Mouse (Mus musculus): ENCODE data around the gene Rab35. TPM values are rescaled to one million over a fixed set of nuclear protein-coding genes. Genes with fewer than 3 reads are reported as not detected.

Rab35 gene
- total RNA-seq, 2 experiments from 2014 or later: 87.5 to 96.9 TPM

DNA sequence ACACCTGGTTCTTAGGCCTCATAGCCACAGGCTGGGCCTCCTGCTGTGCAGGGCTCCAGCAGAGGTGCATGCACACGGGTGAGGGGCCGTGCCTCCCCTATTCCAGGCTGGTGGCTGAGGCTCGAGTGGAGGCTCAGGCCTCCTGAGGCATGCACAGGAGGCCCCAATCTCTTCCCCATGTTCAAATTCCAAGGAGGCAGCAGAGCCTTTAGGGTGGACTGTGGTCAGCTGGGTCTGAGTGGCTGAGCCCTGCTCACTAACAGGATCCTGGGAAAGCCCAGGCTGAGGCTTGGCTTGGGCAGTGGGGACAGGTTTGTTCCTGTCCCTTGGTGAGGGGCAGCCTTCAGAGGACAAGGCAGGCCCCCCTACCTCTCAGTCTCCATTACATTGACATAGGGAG lies 17.2 kb downstream of the Rab35 start:
- no peak for DNase-seq (ENCODE audit: extremely low spot score in 1 of 2, low spot score in 1 of 2)

DNA sequence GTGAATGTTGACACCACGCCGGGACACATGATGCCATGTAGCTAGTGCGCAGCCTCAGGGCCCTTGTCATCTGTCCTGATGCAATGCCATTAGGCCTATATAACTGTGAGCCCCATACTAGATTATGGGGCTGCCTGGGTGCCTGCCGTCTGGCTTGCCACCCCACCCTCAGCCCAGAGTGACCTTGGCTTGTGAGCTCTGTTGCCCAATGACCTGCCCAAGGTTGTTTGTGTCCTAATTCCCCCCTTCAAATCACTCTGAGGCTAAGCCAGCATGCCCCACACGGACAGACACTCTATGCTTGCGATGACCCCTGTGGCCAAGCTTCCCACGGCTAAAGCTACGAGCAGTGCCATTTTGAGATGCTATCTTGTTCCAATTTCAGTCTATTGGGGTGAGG lies 18.0 kb downstream of the Rab35 start:
- no peak for DNase-seq (ENCODE audit: extremely low spot score in 1 of 2, low spot score in 1 of 2)

DNA sequence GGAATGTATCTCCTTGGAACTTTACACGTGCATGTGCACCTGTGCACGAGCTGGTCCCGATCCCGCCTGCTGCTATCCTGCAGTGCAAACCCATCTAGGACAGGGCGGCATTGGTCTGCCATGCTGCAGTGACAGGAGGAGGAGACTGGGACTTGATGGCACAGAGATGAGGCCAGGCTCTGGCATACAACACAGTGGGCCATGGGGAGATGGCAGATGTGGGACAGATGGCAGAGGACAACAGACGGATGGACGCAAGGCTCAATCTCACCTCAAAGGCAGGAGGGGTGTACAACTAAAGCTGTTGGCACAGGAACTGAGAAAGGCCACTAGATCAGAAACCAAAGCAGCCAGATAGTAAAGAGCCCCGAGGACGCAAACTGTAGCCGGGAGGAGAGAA lies 19.2 kb downstream of the Rab35 start:
- no peak for DNase-seq (ENCODE audit: extremely low spot score in 1 of 2, low spot score in 1 of 2)

DNA sequence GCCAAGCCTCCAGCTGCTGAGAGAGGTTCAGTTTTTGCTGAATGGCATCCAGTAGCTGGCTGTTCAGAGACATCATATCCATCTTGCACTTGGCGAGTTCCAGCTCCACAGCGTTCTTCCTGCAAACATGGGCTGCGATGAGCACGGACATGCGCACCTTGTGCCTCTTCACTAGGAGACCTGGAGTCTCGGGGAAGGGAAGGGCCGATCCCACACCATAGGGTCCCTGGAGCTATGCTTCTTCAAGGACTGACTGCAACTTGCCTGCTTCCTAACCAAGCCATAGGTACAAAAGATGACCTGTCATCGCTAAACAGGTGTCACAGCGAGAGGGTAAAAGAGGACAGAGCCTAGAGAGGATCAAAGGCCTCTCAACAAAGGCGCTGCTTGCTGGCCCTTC lies 20.1 kb downstream of the Rab35 start:
- no peak for DNase-seq (ENCODE audit: extremely low spot score in 1 of 2, low spot score in 1 of 2)

DNA sequence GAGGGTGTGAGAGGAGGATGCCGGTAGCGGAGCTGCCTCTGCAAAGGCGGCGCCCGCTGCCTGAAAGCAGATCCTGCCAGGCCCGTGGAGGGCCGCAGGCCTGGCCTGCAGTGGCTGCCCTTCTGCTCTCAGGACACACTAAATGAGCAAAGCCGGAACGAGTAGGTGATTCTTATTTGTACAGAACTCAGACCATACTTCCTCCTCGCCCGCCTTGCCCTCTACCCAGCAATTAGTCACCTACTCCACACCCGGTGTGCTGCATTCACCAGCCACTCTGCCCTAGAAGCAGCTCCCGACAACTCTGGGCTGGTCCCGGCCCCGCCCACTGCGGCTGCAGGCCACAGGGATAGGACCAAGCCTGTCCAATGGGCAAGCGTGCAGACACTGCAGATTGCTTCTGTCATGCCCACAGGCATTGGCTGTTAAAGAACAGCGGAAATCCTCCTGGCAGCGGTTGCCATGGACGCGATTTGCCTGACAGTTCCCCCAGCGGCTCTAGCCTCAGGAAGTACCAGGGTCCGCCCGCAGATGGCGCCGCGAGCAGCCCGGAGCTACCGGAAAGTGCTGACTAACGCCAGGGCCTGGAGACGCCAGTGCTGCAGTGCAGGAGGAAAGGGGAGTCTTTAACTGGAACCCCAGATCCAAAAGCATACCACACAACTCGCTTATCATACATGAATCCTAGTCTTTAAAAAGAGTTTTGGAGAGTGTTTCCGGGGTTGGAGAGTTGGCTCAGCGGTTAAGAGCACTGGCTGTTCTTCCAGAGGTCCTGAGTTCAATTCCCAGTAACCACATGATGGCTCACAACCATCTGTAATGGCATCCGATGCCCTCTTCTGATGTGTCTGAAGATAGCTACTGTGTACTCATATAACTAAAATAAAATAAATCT lies 21.2 kb downstream of the Rab35 start:
- peak; percentile 100 for DNase-seq (ENCODE audit: extremely low spot score in 1 of 2, low spot score in 1 of 2)

DNA sequence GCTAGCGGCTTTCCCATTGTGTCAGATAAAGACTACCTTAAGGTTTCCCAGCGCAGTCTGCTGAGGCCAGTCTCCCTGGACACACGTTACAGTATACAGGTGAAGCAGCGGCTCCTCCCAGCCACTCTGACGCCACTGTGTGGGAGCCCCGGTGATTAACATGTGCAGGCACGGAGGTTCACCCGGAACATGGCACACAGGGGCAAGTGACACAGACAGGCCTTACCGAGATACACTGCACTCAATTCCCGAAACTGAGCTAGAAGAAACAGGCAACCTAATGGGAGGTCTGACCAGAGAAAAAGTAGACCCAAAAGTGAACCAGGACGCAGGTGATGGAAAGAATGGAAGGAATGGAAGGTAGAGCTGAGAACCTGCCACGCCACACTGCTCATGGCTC lies 22.1 kb downstream of the Rab35 start:
- no peak for DNase-seq (ENCODE audit: extremely low spot score in 1 of 2, low spot score in 1 of 2)

DNA sequence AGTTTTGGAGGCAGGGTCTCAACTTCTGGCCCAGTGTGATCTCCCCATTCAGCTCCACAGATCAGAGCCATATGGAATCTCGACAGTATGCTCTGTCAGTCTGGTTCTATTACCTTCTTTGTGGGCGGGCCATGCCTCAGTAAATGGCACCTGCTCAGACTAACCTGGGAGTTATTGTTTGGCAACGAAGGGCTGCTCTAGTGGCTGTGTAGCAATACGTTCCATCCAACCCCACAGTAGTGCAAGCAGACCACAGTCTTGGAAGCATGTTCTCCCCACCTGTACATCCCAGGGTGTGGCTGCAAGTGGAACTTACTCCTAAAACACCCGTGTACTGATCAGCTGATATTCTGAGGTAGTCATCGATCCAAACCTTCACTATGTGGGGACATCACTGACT lies 25.0 kb downstream of the Rab35 start:
- DNase-seq (ENCODE audit: extremely low spot score in 1 of 2, low spot score in 1 of 2): no peak

DNA sequence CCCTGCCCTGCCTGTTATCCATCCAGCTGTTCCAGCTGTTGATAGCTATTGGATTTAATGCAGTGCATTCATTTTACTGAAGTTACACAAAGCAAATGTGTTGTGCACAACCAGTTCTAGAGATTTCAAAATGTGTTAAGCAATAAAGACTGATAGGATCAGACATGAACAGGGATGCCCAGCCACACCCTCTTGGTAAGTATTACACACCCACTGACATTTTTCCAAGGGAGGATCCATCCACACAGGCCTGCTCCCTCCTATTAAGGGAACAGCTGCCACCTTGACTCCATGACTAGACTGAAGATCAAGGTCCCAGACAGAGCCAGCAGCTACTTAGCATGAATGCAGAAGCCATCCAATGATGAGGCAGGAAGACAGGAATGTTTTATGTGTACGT lies 25.5 kb downstream of the Rab35 start:
- no peak for DNase-seq (ENCODE audit: extremely low spot score in 1 of 2, low spot score in 1 of 2)

DNA sequence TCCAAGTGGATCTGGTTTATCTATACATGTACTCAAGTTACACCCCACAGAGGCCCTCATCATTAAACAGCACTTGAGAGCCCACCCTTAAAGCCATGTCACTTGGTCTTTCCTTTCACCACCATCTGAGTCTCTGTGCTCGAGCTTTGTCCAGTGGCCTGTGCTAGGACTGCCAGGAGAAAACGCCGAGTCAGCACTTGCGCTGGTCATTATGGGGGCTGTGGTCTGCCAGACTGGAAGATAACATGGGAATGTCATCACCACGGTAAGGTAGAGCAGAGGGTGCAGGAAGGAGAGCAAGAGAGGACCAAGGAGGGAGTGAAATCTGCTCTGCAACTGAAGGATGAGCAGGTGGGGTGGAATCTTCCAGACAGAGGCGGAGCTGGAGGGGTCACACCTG lies 26.6 kb downstream of the Rab35 start:
- DNase-seq (ENCODE audit: extremely low spot score in 1 of 2, low spot score in 1 of 2): no peak

DNA sequence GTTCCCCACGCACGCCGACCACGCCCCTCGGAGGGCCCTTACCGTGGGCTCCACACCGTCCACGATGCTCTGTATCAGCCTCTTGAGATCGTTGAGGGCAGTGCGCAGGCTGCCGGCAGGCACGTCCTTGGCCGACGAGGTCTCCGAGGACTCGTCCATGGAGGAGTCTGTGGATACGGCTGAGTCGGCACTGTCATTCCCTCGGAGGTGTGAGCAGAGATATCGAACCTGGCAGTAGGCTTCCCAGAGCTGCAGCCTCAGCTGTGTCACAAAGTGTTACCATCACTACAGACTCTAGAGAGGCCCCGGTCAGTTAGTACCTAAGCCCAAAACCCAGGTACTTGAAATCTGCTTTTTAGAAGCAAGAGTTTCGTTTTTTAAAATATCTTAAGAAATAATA lies 30.9 kb downstream of the Rab35 start:
- no peak for DNase-seq (ENCODE audit: extremely low spot score in 1 of 2, low spot score in 1 of 2)

DNA sequence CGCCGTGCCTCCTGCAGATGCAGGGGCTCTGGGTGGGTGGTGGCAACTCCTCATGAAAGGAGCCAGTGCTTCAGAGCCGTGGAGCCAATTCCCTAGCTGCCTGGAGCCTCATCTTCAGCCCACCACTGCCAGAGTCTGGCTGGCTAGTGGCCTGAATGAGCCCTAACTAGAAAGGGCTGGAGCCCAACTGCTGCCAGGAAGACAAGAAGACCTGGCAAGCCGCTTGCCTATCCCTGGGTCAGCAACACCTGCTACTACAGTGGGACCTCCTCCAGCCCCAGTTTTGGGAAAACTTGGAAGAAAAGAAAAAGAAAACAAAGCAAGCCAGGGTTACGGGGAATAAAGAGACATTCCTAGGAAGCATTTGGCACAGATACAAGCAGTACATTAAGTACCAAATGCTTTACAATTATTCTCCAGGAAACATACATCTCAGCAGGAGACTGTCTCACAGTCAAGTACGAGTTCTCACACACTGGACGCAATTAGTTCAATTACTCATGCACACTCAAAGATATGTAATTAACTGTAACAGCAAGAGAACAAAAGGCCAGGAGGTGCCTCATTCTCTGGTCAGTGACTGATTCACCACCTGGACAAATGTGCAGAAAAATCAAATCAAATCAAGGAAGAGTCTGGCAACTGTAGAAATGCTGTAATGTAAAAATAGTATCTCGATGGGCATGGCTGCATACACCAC lies 34.8 kb downstream of the Rab35 start:
- DNase-seq (ENCODE audit: extremely low spot score in 1 of 2, low spot score in 1 of 2): no peak

DNA sequence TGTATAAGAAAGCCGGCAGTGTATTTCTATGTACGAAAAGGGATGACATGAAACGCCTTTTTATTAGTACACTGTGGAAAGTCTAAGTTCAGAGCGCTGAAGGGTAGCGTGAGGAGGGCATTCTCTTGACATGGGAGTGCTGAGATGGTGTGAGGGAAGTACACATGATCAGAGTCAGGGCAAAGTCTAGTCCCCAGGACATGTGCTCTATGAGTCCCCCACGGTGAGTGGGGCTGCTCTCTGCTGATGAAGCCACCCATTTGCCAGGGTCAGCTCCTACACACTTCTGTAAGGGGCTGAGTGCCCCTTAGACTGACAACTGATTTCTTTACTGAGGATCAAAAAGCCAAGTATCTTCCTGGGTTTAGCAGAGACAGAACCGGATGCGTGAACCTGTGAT lies 35.5 kb downstream of the Rab35 start:
- no peak for DNase-seq (ENCODE audit: extremely low spot score in 1 of 2, low spot score in 1 of 2)

DNA sequence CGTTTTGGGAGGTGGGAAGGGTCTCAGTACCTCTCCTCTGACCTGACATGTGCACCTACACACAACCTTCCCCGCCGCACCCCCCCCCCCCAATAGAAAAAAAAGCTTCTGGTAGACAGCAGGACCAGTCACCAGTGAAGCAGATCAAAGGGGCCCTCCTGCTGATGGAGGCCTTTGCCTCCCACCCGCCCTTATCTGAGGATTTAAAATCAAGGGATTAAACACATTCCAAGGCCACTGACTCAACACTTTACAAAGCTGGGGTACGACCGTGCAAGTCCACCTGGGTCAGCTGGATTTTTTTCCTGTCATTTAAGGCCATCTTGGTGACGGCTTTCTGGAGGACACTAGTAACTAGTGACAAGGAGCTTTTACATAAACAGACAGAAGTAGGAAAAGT lies 36.2 kb downstream of the Rab35 start:
- no peak for DNase-seq (ENCODE audit: extremely low spot score in 1 of 2, low spot score in 1 of 2)

DNA sequence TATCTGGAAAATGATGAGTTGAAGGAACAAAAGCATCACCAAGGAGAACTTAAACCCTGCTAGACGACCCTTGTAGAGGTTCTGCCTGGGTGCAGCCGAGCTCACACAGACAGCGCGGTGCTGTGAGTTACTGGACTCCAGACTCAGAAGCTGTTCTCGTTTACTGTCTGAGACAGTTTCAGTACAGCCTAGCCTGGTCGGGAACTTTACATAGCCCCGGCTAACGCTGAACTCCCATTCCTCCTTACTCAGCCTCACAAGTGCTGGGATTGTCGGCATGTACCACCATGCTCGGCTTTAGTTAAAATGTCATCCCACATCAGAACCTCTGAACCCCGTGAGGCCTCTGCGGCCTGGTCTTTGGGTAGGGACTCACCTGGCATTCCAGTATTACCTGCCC lies 37.3 kb downstream of the Rab35 start:
- DNase-seq (ENCODE audit: extremely low spot score in 1 of 2, low spot score in 1 of 2): no peak

DNA sequence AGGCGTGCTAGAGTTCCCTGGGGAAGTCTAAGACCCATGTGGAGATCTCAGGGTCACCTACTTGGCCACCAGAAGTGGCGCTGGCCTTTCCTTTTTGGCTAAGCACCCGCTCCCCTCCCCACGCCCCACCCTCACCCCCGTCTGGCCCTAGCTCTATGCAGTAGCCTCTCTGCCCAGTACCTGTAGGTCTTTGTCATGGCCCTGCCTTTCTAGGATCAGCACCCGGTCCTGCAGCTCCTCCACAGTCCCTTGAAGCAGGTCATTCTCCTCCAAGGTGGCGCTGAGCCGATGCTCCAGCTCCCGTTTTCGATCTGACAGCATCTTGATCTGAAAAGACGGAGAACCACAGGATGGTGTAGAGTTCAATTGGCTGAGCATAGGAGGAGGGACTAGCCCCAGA lies 38.3 kb downstream of the Rab35 start:
- DNase-seq (ENCODE audit: extremely low spot score in 1 of 2, low spot score in 1 of 2): no peak

DNA sequence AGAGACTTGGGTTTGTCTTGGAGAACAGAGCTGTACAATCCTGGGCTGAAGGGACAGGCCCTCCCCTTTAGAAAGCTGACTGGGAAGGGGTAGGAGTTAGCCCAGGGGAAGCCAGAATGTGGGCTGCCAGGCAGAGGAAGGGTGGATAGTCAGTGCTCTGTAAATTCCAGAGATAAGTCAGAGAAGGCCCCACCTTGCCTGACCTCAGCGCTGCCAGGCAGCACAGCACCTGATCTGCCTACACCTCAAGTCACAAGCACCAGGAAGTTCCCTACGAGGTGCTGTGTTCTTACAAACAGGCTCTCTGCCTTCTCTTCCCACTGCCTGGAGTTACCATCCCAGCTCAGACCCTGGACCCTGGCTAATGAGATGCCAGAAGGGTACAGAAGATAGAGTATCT lies 38.7 kb downstream of the Rab35 start:
- no peak for DNase-seq (ENCODE audit: extremely low spot score in 1 of 2, low spot score in 1 of 2)

DNA sequence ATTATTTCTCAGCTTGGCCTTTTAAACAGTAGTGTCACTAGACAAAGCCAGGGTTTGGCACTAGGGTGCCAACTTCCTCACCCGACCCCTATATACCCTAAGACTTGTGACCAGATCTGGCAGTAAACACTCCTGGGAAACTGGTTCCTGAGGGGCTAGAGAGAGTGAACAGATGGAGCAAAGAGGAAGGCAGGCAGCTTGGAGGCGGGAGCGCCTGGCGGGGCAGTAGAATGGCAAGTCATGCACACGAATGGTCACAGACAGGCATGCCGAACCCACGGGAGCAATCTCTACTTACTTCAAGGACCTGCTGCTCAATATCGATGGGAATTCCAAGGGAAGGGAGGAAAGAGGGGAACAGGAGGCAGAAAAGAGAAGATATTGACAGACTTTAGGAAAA lies 40.1 kb downstream of the Rab35 start:
- no peak for DNase-seq (ENCODE audit: extremely low spot score in 1 of 2, low spot score in 1 of 2)

DNA sequence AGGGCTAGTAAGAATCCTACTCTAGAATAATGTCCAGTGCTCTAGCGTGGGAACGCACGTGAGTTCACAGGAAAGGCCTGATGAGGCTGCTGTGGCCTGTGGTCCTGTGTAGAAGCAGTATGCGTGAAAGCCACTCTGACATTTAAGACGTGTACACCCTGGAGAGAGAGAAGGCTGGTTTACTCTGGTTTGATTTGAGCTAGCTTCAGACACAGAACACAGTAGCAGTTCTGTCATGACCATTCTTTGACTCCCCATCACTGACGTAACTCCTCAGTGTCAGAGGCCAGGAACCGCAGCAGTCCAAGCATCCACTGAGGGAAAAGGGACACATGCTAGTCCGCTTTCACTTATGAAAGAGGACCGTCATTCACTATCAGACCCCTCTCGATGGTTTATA lies 53.4 kb downstream of the Rab35 start:
- DNase-seq (ENCODE audit: extremely low spot score in 1 of 2, low spot score in 1 of 2): no peak

DNA sequence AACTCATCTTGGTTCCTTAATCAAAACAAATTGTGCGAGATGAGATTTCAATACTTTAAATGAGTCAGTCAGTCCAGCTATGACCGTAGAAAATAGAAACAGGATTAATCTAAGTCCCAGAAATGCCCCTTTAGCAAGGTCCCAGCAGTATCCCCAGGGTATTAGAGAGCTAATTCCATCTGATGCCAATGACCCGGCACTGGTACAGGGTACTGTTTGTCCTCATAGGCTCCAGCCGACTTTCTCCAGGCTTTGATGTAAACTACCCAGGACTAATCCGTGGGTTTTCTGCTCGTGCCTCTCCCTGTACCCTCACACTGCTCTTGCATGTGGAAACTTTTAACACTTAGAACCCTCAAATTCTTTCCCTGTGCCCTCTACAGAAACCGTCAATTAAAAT lies 55.0 kb downstream of the Rab35 start:
- no peak for DNase-seq (ENCODE audit: extremely low spot score in 1 of 2, low spot score in 1 of 2)

DNA sequence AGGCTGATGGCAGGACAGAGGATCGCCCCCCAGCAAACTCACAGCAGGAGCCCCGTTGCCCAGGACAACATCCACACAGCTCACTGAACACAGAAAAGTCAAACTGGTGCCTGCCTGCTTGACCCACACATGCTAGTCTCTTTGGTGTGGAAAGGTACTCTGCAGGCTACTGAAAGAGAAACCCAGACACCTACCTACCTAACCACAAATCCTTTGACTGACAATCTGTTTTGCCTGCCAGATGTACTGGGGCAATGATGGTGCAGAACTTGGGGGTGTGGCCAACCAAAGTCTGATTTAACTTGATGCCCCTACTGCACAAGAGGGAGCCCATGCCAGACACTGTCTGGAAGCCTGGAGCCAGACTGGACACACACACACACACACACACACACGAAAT lies 61.6 kb downstream of the Rab35 start:
- DNase-seq (ENCODE audit: extremely low spot score in 1 of 2, low spot score in 1 of 2): no peak

DNA sequence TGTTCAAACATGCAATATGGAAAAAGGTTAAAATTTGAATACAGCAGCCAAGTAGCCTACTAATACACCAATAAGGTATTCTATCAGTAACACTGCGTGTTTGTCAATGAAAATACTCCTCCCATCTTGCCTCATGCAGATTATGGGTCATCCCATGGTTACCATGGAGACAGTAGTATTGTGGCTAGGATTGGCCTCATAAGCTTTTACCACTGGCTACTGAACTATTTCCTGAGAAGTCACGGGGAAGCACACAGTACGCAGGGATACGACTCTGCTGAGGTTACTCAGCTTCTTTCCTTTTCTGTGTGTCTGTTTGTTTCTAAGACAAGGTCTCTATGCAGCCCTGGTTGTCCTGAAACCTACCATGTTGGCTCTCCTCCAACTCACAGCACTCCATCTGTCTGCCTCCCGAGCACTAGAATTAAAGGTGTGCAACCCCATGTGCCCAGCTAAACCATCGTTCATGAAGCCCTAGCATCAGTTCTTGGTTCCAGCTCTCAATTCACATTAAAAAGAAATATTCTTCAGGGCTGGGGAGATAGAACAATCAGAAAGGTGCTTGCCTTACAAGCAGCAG lies 63.6 kb downstream of the Rab35 start:
- DNase-seq (ENCODE audit: extremely low spot score in 1 of 2, low spot score in 1 of 2): no peak

DNA sequence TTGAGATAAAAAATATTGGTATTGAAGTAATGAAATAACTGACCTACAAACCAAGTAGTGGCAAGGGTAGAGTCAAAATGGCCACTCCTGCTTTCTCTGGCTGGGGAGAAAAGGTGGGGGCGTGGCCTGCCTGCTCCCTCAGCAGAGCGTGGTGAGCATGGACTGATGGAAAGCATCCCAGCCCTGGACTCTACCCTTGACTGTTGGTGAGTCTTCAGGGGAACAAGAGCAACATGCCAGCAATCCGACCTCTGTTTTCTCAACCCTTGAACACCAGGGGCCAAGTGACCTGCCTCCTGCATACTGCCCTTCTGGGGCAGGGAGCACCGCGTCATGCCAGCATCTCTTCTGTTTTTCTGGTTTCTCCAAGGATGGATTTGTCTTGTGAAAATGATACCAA lies 65.1 kb downstream of the Rab35 start:
- no peak for DNase-seq (ENCODE audit: extremely low spot score in 1 of 2, low spot score in 1 of 2)
